Mouse (Mus musculus) hematopoietic stem cell, adult 5-6 weeks (primary cell): Measurements from ENCODE around the gene Gm19668. TPM values are rescaled to one million over a fixed set of nuclear protein-coding genes. Genes with fewer than 3 reads are reported as not detected.
A peak's percentile ranks its signal among the peaks of the same experiment; 100 is the strongest.
"Not testable (repeated sequence)": the region's sequence is repeated elsewhere in the genome, so short reads cannot be mapped to it uniquely, and the experiment has no call there.

ENCODE experiments used
- ATAC-seq, 2 experiments: fragments of 125-278 bp in 1 of 2; replicated peaks in 1 of 2; 2 replicates each; pipeline ENCODE4 v1.8.0; 2016 to 2017; ENCODE audit warnings: inconsistent platforms in 2 of 2, mild to moderate bottlenecking in 2 of 2, moderate number of reproducible peaks in 2 of 2, low read depth in 1 of 2, moderate TSS enrichment in 1 of 2; ENCODE audit not compliant: low FRiP score in 2 of 2, poor library complexity in 2 of 2, severe bottlenecking in 2 of 2, insufficient read depth in 1 of 2, low TSS enrichment in 1 of 2
- total RNA-seq: library from RNA; stranded (forward); fragments of 172-1452, 232-1000 nt; gene quantifications from 2 replicates; pipeline ENCODE4 v1.2.3, GENCODE M21; 2017

Gene Gm19668
- total RNA-seq: not detected in 2 replicates

- ATAC-seq: no peak
These were observed at the start of gene Gm19668 for GRCm38 (mm10) chr10:77798921-77799508. Gene Gm19668 (minus strand): TSS chr10:77799133.

- no peak for ATAC-seq
These were observed 48.6 kb upstream of the Gm19668 start for GRCm38 (mm10) chr10:77847538-77847937.

- no peak for ATAC-seq
These were observed 48.0 kb upstream of the Gm19668 start for GRCm38 (mm10) chr10:77846961-77847360.

- ATAC-seq: no peak
These were observed 47.6 kb upstream of the Gm19668 start, which contains the start of gene Gm36176 for GRCm38 (mm10) chr10:77846503-77846902. Gene Gm36176 (plus strand): TSS chr10:77846803.

- no peak for ATAC-seq
These were observed 40.1 kb upstream of the Gm19668 start for GRCm38 (mm10) chr10:77839006-77839405.

GRCm38 (mm10) chr10:77835647-77836046 is 36.7 kb upstream of the Gm19668 start, which contains the start of gene Krtap10-10:
Gene Krtap10-10 (plus strand): TSS chr10:77835947.
- ATAC-seq: no peak

- no peak for ATAC-seq
These were observed 28.0 kb upstream of the Gm19668 start, which contains the start of gene Krtap10-4 for GRCm38 (mm10) chr10:77826951-77827350. Gene Krtap10-4 (minus strand): TSS chr10:77827095.

- ATAC-seq: no peak
These were observed 20.3 kb upstream of the Gm19668 start for GRCm38 (mm10) chr10:77819203-77819602.

- no peak for ATAC-seq
These were observed 19.6 kb upstream of the Gm19668 start for GRCm38 (mm10) chr10:77818523-77818922.

GRCm38 (mm10) chr10:77815514-77815913 is 16.6 kb upstream of the Gm19668 start:
- ATAC-seq: peak in 1 of 2 experiments; percentile 32; a peak in 1 of 4 replicates

- no peak for ATAC-seq
These were observed 15.4 kb upstream of the Gm19668 start, which contains the start of gene Gm2696 for GRCm38 (mm10) chr10:77814382-77814781. Gene Gm2696 (plus strand): TSS chr10:77814682.

GRCm38 (mm10) chr10:77811743-77812142 is 12.8 kb upstream of the Gm19668 start, which contains the start of gene Gm9507:
Gene Gm9507 (minus strand): TSS chr10:77811843.
- no peak for ATAC-seq

- ATAC-seq: no peak
These were observed 5.2 kb upstream of the Gm19668 start for GRCm38 (mm10) chr10:77804095-77804494.

- ATAC-seq: not testable (repeated sequence)
These were observed 591 bp downstream of the Gm19668 start for GRCm38 (mm10) chr10:77798164-77798920.

- no peak for ATAC-seq
These were observed 1.3 kb downstream of the Gm19668 start for GRCm38 (mm10) chr10:77797677-77798076.

- ATAC-seq: no peak
These were observed 4.0 kb downstream of the Gm19668 start, which contains the start of gene Gm9639 for GRCm38 (mm10) chr10:77794976-77795375. Gene Gm9639 (minus strand): TSS chr10:77795076.

GRCm38 (mm10) chr10:77788621-77789020 is 10.3 kb downstream of the Gm19668 start:
- ATAC-seq: no peak

- not testable (repeated sequence) for ATAC-seq
These were observed 11.1 kb downstream of the Gm19668 start, which contains the start of gene Gm7137 for GRCm38 (mm10) chr10:77787876-77788275. Gene Gm7137 (minus strand): TSS chr10:77788200.
